In the genomic region with DNA sequence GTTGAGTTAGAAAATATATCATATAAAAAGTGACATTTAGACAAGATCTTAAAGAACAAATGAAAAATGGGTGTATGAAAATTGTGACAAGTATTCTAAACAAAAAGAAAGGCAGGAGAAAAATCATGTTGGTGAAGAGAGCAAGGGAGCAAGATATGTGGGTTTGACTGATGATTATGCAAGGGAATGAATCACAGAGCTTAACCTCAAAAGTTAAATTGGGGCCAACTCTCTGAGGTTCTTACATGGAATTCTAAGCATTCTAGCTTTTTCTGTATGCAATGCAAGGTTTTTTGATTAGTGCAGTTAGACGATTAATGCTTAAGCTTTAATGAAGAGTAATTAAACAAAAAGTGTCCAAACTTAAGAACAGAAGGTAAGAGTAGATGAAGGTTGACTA, we compare ENCODE assay signal across 26 mouse cellular contexts.
"Had no signal": no experiment of that assay in that cellular context is flagged by ENCODE, and none has a peak within 500 bp of the region (broad histone marks: within the 10 kb centered on the region; RNA-seq: fewer than 3 reads in every experiment).

No protein-coding gene starts in this region.

- H3K27me3 ChIP-seq: heart, embryonic 13.5 days; heart, embryonic 15.5 days; hindbrain, embryonic 13.5 days; hindbrain, embryonic 15.5 days; limb, embryonic 12.5 days; liver, embryonic 13.5 days had no signal

- H3K27ac ChIP-seq: heart, adult 2 months; heart, embryonic 13.5 days; heart, embryonic 15.5 days; hindbrain, embryonic 13.5 days; hindbrain, embryonic 15.5 days; hindbrain, postnatal 0 days; kidney, embryonic 15.5 days; kidney, postnatal 0 days; layer of hippocampus, adult 2 months; left cerebral cortex, adult 2 months; limb, embryonic 10.5 days; limb, embryonic 12.5 days; liver, embryonic 13.5 days had no signal

- H3K36me3 ChIP-seq: heart, embryonic 13.5 days; heart, embryonic 15.5 days; hindbrain, embryonic 13.5 days; hindbrain, embryonic 15.5 days; kidney, embryonic 15.5 days; limb, embryonic 10.5 days; limb, embryonic 12.5 days; liver, embryonic 13.5 days had no signal

- H3K9ac ChIP-seq: heart, embryonic 13.5 days; heart, embryonic 15.5 days; hindbrain, embryonic 13.5 days; hindbrain, embryonic 15.5 days; kidney, embryonic 15.5 days; limb, embryonic 12.5 days; liver, embryonic 13.5 days had no signal

- H3K9me3 ChIP-seq: heart, embryonic 13.5 days; heart, embryonic 15.5 days; hindbrain, embryonic 13.5 days; hindbrain, embryonic 15.5 days; kidney, embryonic 15.5 days; limb, embryonic 10.5 days; limb, embryonic 12.5 days; liver, embryonic 13.5 days had no signal

- H3K4me2 ChIP-seq: heart, embryonic 11.5 days; heart, embryonic 13.5 days; heart, embryonic 15.5 days; hindbrain, embryonic 13.5 days; hindbrain, embryonic 15.5 days; kidney, embryonic 15.5 days; limb, embryonic 12.5 days; liver, embryonic 11.5 days; liver, embryonic 13.5 days had no signal

- H3K4me1 ChIP-seq: heart, embryonic 13.5 days; heart, embryonic 15.5 days; hindbrain, embryonic 13.5 days; hindbrain, embryonic 15.5 days; kidney, embryonic 15.5 days; limb, embryonic 10.5 days; limb, embryonic 12.5 days; liver, embryonic 13.5 days had no signal

- ATAC-seq: hindbrain, postnatal 0 days; intestine, postnatal 0 days had no signal

- DNase-seq: gastrocnemius, postnatal 14 days; gastrocnemius, postnatal 36 days; heart, adult 11 months; heart, adult 2 months; heart, postnatal 14 days; heart, postnatal 36 days; kidney, adult 18-20 months; kidney, adult 8-10 months; kidney, postnatal 14 days; kidney, postnatal 36 days; liver; liver, embryonic 13.5 days had no signal

- H3K4me3 ChIP-seq: heart, adult 2 months; heart, embryonic 13.5 days; heart, embryonic 15.5 days; hindbrain, embryonic 13.5 days; hindbrain, embryonic 15.5 days; kidney, embryonic 15.5 days; layer of hippocampus, adult 2 months; left cerebral cortex, adult 2 months; limb, embryonic 10.5 days; limb, embryonic 12.5 days; liver, embryonic 13.5 days had no signal
